Mouse (Mus musculus): Measurements from ENCODE around the gene Hdac4.

GRCm38 (mm10) chr1:91962256-91962655 is 233.2 kb downstream of the Hdac4 start:
- TF ChIP-seq POLR2A (IDR thresholded peaks at IDR 0.05; ENCODE audit: extremely low read depth, insufficient read depth, low read length) (no peak), CTCF (IDR thresholded peaks at IDR 0.05; ENCODE audit: extremely low read depth, insufficient read depth, low read length) (peak; percentile 53)
